Mouse (Mus musculus) myocyte (in vitro differentiated cells): ENCODE measurements at regions not wholly inside any gene's neighbourhood (a gene's known extent, or its start where the extent isn't known, plus 50 kb on each side); places are given as distances from the start of the nearest gene placed in this dataset.

ENCODE experiments used
- H3K27me3 ChIP-seq: one replicate; pipeline ENCODE4 v1.6.1; 2011; ENCODE audit not compliant: control insufficient read depth, insufficient read depth, insufficient read length
- H3K36me3 ChIP-seq: one replicate; pipeline ENCODE4 v1.6.1; 2011; ENCODE audit not compliant: control insufficient read depth, insufficient read depth
- H3K4me2 ChIP-seq: one replicate; pipeline ENCODE4 v1.6.1; 2011; ENCODE audit warnings: low read depth, control low read depth
- H3K4me3 ChIP-seq: one replicate; pipeline ENCODE4 v1.5.1; 2011; ENCODE audit warnings: mild to moderate bottlenecking, control low read depth, moderate library complexity
- H3K79me2 ChIP-seq: one replicate; pipeline ENCODE4 v1.6.1; 2011; ENCODE audit not compliant: control insufficient read depth, insufficient read depth
- H3ac ChIP-seq: one replicate; pipeline ENCODE4 v1.6.1; 2011; ENCODE audit not compliant: control insufficient read depth, insufficient read length
- CEBPB ChIP-seq: IDR thresholded peaks from 2 replicates; pipeline ENCODE4 v1.6.1; 2011; ENCODE audit warnings: mild to moderate bottlenecking, moderate library complexity; ENCODE audit not compliant: poor library complexity, insufficient read depth, severe bottlenecking
- E2F4 ChIP-seq: IDR thresholded peaks from one replicate; pipeline ENCODE4 v1.6.1; 2011; ENCODE audit warnings: mild to moderate bottlenecking, control low read depth, moderate library complexity; ENCODE audit not compliant: insufficient read depth
- MAX ChIP-seq: IDR thresholded peaks from one replicate; pipeline ENCODE4 v1.6.1; 2011; ENCODE audit warnings: low read depth, mild to moderate bottlenecking, control low read depth
- MYOD1 ChIP-seq, 3 experiments: IDR thresholded peaks; one replicate each; pipeline ENCODE4 v1.6.1; 2011; ENCODE audit warnings: control low read depth in 2 of 3, low read depth in 2 of 3, mild to moderate bottlenecking in 2 of 3, moderate library complexity in 1 of 3; ENCODE audit not compliant: insufficient read length in 2 of 3, control insufficient read depth in 1 of 3
- MYOG ChIP-seq, 3 experiments: IDR thresholded peaks; one replicate each; pipeline ENCODE4 v1.6.1; 2011; ENCODE audit warnings: control low read depth in 2 of 3, low read depth in 2 of 3, mild to moderate bottlenecking in 2 of 3; ENCODE audit not compliant: insufficient read length in 2 of 3, control insufficient read depth in 1 of 3, insufficient read depth in 1 of 3
- POLR2A ChIP-seq: IDR thresholded peaks from one replicate; pipeline ENCODE4 v1.6.1; 2011; ENCODE audit warnings: low read depth, mild to moderate bottlenecking, control low read depth, moderate library complexity; ENCODE audit not compliant: insufficient read length
- POLR2AphosphoS2 ChIP-seq: IDR thresholded peaks from one replicate; pipeline ENCODE4 v1.6.1; 2011; ENCODE audit warnings: low read depth, control low read depth; ENCODE audit not compliant: insufficient read length
- REST ChIP-seq: IDR thresholded peaks from one replicate; pipeline ENCODE4 v1.6.1; 2011; ENCODE audit warnings: mild to moderate bottlenecking, control low read depth, moderate library complexity; ENCODE audit not compliant: insufficient read depth, insufficient read length
- SRF ChIP-seq: IDR thresholded peaks from one replicate; pipeline ENCODE4 v1.6.1; 2011; ENCODE audit warnings: low read depth; ENCODE audit not compliant: control insufficient read depth, insufficient read length
- TCF12 ChIP-seq: IDR thresholded peaks from one replicate; pipeline ENCODE4 v1.6.1; 2011; ENCODE audit warnings: mild to moderate bottlenecking, control low read depth; ENCODE audit not compliant: poor library complexity, insufficient read depth, severe bottlenecking
- TCF3 ChIP-seq: IDR thresholded peaks from one replicate; pipeline ENCODE4 v1.6.1; 2011; ENCODE audit warnings: low read depth, control low read depth; ENCODE audit not compliant: insufficient read length
- USF1 ChIP-seq: IDR thresholded peaks from one replicate; pipeline ENCODE4 v1.6.1; 2011; ENCODE audit warnings: low read depth, mild to moderate bottlenecking, control low read depth, moderate library complexity

GRCm38 (mm10) chr17:50419966-50420365 lies 89.2 kb upstream of the Plcl2 start:
- Histone ChIP-seq H3ac (no peak overlapping the region), H3K36me3 (no peaks in the 10 kb centered on the region), H3K27me3 (no peaks in the 10 kb centered on the region), H3K4me3 (no peak overlapping the region), H3K4me2 (no peak overlapping the region), H3K79me2 (no peaks in the 10 kb centered on the region)
- TF ChIP-seq POLR2A (no peak), USF1 (no peak), POLR2AphosphoS2 (no peak), REST (no peak), MYOD1 (IDR thresholded peaks at IDR 0.05; ENCODE audit: control insufficient read depth in 1 of 3, insufficient read length in 2 of 3, low read depth in 2 of 3) (no peak), MAX (no peak), TCF3 (no peak), TCF12 (no peak), MYOG (IDR thresholded peaks at IDR 0.05; ENCODE audit: control insufficient read depth in 1 of 3, insufficient read depth in 1 of 3, insufficient read length in 2 of 3, low read depth in 2 of 3) (no peak), SRF (no peak), E2F4 (no peak), CEBPB (no peak)

- H3K4me2 ChIP-seq, result no peak overlapping the region
- H3K79me2 ChIP-seq, result no peaks in the 10 kb centered on the region
- TF ChIP-seq POLR2AphosphoS2 (no peak), TCF12 (no peak), SRF (no peak), POLR2A (no peak), CEBPB (no peak), MAX (no peak), MYOG (IDR thresholded peaks at IDR 0.05; ENCODE audit: control insufficient read depth in 1 of 3, insufficient read depth in 1 of 3, insufficient read length in 2 of 3, low read depth in 2 of 3) (no peak), E2F4 (no peak), REST (no peak)
- no peak overlapping the region for H3ac ChIP-seq
- H3K36me3 ChIP-seq, result no peaks in the 10 kb centered on the region
- H3K4me3 ChIP-seq, result no peak overlapping the region
- no peaks in the 10 kb centered on the region for H3K27me3 ChIP-seq
Measured at GRCm38 (mm10) chr17:50420690-50421089, 88.5 kb upstream of the Plcl2 start.

- no peak overlapping the region for H3K4me3 ChIP-seq
- no peaks in the 10 kb centered on the region for H3K36me3 ChIP-seq
- H3K27me3 ChIP-seq, result no peaks in the 10 kb centered on the region
- H3K4me2 ChIP-seq, result no peak overlapping the region
- TF ChIP-seq TCF12 (no peak), POLR2AphosphoS2 (no peak), SRF (no peak), REST (no peak)
- no peak overlapping the region for H3ac ChIP-seq
- H3K79me2 ChIP-seq, result no peaks in the 10 kb centered on the region
Measured at GRCm38 (mm10) chr17:50421476-50421875, 87.7 kb upstream of the Plcl2 start.

- TF ChIP-seq MYOD1 (IDR thresholded peaks at IDR 0.05; ENCODE audit: control insufficient read depth in 1 of 3, insufficient read length in 2 of 3, low read depth in 2 of 3), result no peak
- no peak for TF ChIP-seq USF1
- TF ChIP-seq REST, result no peak
- TF ChIP-seq SRF, result no peak
- TF ChIP-seq E2F4, result no peak
- no peak for TF ChIP-seq POLR2A
- no peak for TF ChIP-seq TCF12
- no peak for TF ChIP-seq MYOG (IDR thresholded peaks at IDR 0.05; ENCODE audit: control insufficient read depth in 1 of 3, insufficient read depth in 1 of 3, insufficient read length in 2 of 3, low read depth in 2 of 3)
- TF ChIP-seq POLR2AphosphoS2, result no peak
- TF ChIP-seq CEBPB, result no peak
- no peak for TF ChIP-seq MAX
- TF ChIP-seq TCF3, result no peak
- Histone ChIP-seq H3K79me2 (no peaks in the 10 kb centered on the region), H3K4me3 (no peak overlapping the region), H3K4me2 (no peak overlapping the region), H3ac (no peak overlapping the region), H3K36me3 (no peaks in the 10 kb centered on the region), H3K27me3 (no peaks in the 10 kb centered on the region)
Measured at GRCm38 (mm10) chr17:50425110-50425509, 84.1 kb upstream of the Plcl2 start.

GRCm38 (mm10) chr17:50425531-50425930 lies 83.7 kb upstream of the Plcl2 start:
- Histone ChIP-seq H3K4me2 (no peak overlapping the region), H3ac (no peak overlapping the region), H3K27me3 (no peaks in the 10 kb centered on the region), H3K4me3 (no peak overlapping the region), H3K79me2 (no peaks in the 10 kb centered on the region), H3K36me3 (no peaks in the 10 kb centered on the region)
- TF ChIP-seq POLR2A (no peak), TCF3 (no peak), MAX (no peak), MYOD1 (IDR thresholded peaks at IDR 0.05; ENCODE audit: control insufficient read depth in 1 of 3, insufficient read length in 2 of 3, low read depth in 2 of 3) (no peak), REST (no peak), MYOG (IDR thresholded peaks at IDR 0.05; ENCODE audit: control insufficient read depth in 1 of 3, insufficient read depth in 1 of 3, insufficient read length in 2 of 3, low read depth in 2 of 3) (no peak), USF1 (no peak), POLR2AphosphoS2 (no peak), CEBPB (no peak), TCF12 (no peak), SRF (no peak), E2F4 (no peak)
